Comparison of ENCODE assay signal across 25 mouse cellular contexts in genomic region chr16:23721745-23722144, GRCm38 (mm10).
DNase-seq lines count a peak whose midpoint lies in the region; ATAC-seq and TF ChIP-seq lines count a peak whose summit lies in the region.
"Had no signal": no experiment of that assay in that cellular context is flagged by ENCODE, and none has a peak within 500 bp of the region (broad histone marks: within the 10 kb centered on the region; RNA-seq: fewer than 3 reads in every experiment).

No protein-coding gene starts in this region.

- H3K9me3 ChIP-seq in forebrain, postnatal 0 days (ENCODE audit: low read length): no peaks in the 10 kb centered on the region
- 0 out of 2 replicates have a peak, but pooled peaks cover 5% of the 10 kb centered on the region for H3K9me3 ChIP-seq in forebrain, embryonic 13.5 days (replicated peaks)
- no peaks in the 10 kb centered on the region; the same call in 1 of the 2 replicates for H3K9me3 ChIP-seq in lung, embryonic 14.5 days (ENCODE audit: low read depth, low read length)
- H3K9me3 ChIP-seq: embryonic facial prominence, embryonic 12.5 days; embryonic facial prominence, embryonic 15.5 days; heart, embryonic 12.5 days; heart, embryonic 15.5 days; hindbrain, embryonic 10.5 days; hindbrain, embryonic 13.5 days; intestine, embryonic 15.5 days had no signal

- H3K4me3 ChIP-seq in forebrain, postnatal 0 days (ENCODE audit: low read depth, low read length): no peak overlapping the region
- H3K4me3 ChIP-seq in forebrain, embryonic 13.5 days: no peak overlapping the region
- no peak overlapping the region for H3K4me3 ChIP-seq in lung, embryonic 14.5 days (ENCODE audit: low read depth, low read length)
- H3K4me3 ChIP-seq: embryonic facial prominence, embryonic 12.5 days; embryonic facial prominence, embryonic 15.5 days; heart, embryonic 12.5 days; heart, embryonic 15.5 days; hindbrain, embryonic 10.5 days; hindbrain, embryonic 13.5 days; intestine, embryonic 15.5 days had no signal

- no peak for TF ChIP-seq CTCF in forebrain, postnatal 0 days (IDR thresholded peaks at IDR 0.05; ENCODE audit: low read depth)
- no peak for TF ChIP-seq CTCF in lung, embryonic 14.5 days (IDR thresholded peaks at IDR 0.05; ENCODE audit: low read depth)
- TF ChIP-seq CTCF in brain, embryonic 14.5 days (IDR thresholded peaks at IDR 0.05; ENCODE audit: borderline replicate concordance, extremely low read depth, insufficient read depth, insufficient read length): no peak

- no peaks in the 10 kb centered on the region for H3K36me3 ChIP-seq in forebrain, postnatal 0 days (ENCODE audit: insufficient read depth)
- H3K36me3 ChIP-seq in forebrain, embryonic 13.5 days (ENCODE audit: poor library complexity, severe bottlenecking): no peaks in the 10 kb centered on the region
- H3K36me3 ChIP-seq in lung, embryonic 14.5 days (ENCODE audit: insufficient read depth): no peaks in the 10 kb centered on the region
- H3K36me3 ChIP-seq: embryonic facial prominence, embryonic 12.5 days; embryonic facial prominence, embryonic 15.5 days; heart, embryonic 12.5 days; heart, embryonic 15.5 days; hindbrain, embryonic 10.5 days; hindbrain, embryonic 13.5 days; intestine, embryonic 15.5 days had no signal

- no peaks in the 10 kb centered on the region for H3K4me1 ChIP-seq in forebrain, postnatal 0 days (ENCODE audit: insufficient read depth)
- H3K4me1 ChIP-seq in forebrain, embryonic 13.5 days: no peaks in the 10 kb centered on the region
- H3K4me1 ChIP-seq in lung, embryonic 14.5 days (ENCODE audit: insufficient read depth): no peaks in the 10 kb centered on the region
- H3K4me1 ChIP-seq: embryonic facial prominence, embryonic 12.5 days; embryonic facial prominence, embryonic 15.5 days; heart, embryonic 12.5 days; heart, embryonic 15.5 days; hindbrain, embryonic 10.5 days; hindbrain, embryonic 13.5 days; intestine, embryonic 15.5 days had no signal

- H3K27me3 ChIP-seq in forebrain, postnatal 0 days (ENCODE audit: insufficient read depth, low read length): no peaks in the 10 kb centered on the region; the same call in 1 of the 2 replicates
- no peaks in the 10 kb centered on the region for H3K27me3 ChIP-seq in forebrain, embryonic 13.5 days
- H3K27me3 ChIP-seq in lung, embryonic 14.5 days (ENCODE audit: insufficient read depth, low read length): no peaks in the 10 kb centered on the region
- H3K27me3 ChIP-seq: embryonic facial prominence, embryonic 12.5 days; embryonic facial prominence, embryonic 15.5 days; heart, embryonic 12.5 days; heart, embryonic 15.5 days; hindbrain, embryonic 13.5 days; intestine, embryonic 15.5 days had no signal

- no peak overlapping the region for H3K4me2 ChIP-seq in forebrain, postnatal 0 days (ENCODE audit: low read depth)
- H3K4me2 ChIP-seq in forebrain, embryonic 13.5 days: no peak overlapping the region
- no peak overlapping the region for H3K4me2 ChIP-seq in lung, embryonic 14.5 days
- H3K4me2 ChIP-seq: embryonic facial prominence, embryonic 12.5 days; embryonic facial prominence, embryonic 15.5 days; heart, embryonic 12.5 days; heart, embryonic 15.5 days; hindbrain, embryonic 13.5 days; intestine, embryonic 15.5 days had no signal

- no peak for TF ChIP-seq POLR2A in brain, embryonic 14.5 days (IDR thresholded peaks at IDR 0.05; ENCODE audit: borderline replicate concordance, extremely low read depth, insufficient read depth, insufficient read length, poor library complexity, severe bottlenecking)

- H3K9ac ChIP-seq in forebrain, postnatal 0 days: no peak overlapping the region
- no peak overlapping the region for H3K9ac ChIP-seq in forebrain, embryonic 13.5 days
- H3K9ac ChIP-seq in lung, embryonic 14.5 days: no peak overlapping the region
- H3K9ac ChIP-seq: embryonic facial prominence, embryonic 12.5 days; embryonic facial prominence, embryonic 15.5 days; heart, embryonic 12.5 days; heart, embryonic 15.5 days; hindbrain, embryonic 13.5 days; intestine, embryonic 15.5 days had no signal

- peak; percentile 34; the same call in 1 of the 2 replicates for ATAC-seq in forebrain, postnatal 0 days
- no peak; the same call in 1 of the 2 replicates for ATAC-seq in forebrain, embryonic 13.5 days
- ATAC-seq in lung, embryonic 14.5 days (ENCODE audit: insufficient read depth): peak; percentile 41; the same call in 1 of the 2 replicates
- ATAC-seq in erythroid progenitor cell, adult 5-6 weeks (replicated peaks; ENCODE audit: low FRiP score, poor library complexity, severe bottlenecking): no peak
- no peak for ATAC-seq in activated CD4-positive, CD25-positive, alpha-beta regulatory T cell, adult 4 months
- ATAC-seq: hindbrain, embryonic 16.5 days; intestine, embryonic 15.5 days had no signal

- no peak overlapping the region for H3K27ac ChIP-seq in forebrain, postnatal 0 days (ENCODE audit: low read depth, low read length)
- no peak overlapping the region for H3K27ac ChIP-seq in forebrain, embryonic 13.5 days
- no peak overlapping the region for H3K27ac ChIP-seq in lung, embryonic 14.5 days (ENCODE audit: low read depth)
- H3K27ac ChIP-seq: embryonic facial prominence, embryonic 12.5 days; embryonic facial prominence, embryonic 15.5 days; heart, embryonic 15.5 days; hindbrain, embryonic 10.5 days; hindbrain, embryonic 13.5 days; intestine, embryonic 15.5 days had no signal

- DNase-seq in forebrain, postnatal 0 days: peak; percentile 48
- DNase-seq in lung, embryonic 14.5 days: peak; percentile 82
- no peak for DNase-seq in lung, postnatal 25 days (ENCODE audit: low spot score)
- DNase-seq in brain, adult 2 months (ENCODE audit: low read depth, low spot score): peak; percentile 16
- DNase-seq in brain, embryonic 14.5 days (ENCODE audit: low read depth): peak; percentile 23
- DNase-seq: adrenal gland, postnatal 14 days; cerebellum, adult 11 months; cerebellum, adult 2 months; cerebellum, adult 9-11 months; cerebellum, postnatal 25 days; gastrocnemius, postnatal 25 days; heart, adult 18-20 months; heart, postnatal 10 days; heart, postnatal 36 days had no signal

Comparison
In these comparisons a context has a peak if more than half of its experiments do, and no peak if none do; other contexts are left out.
1. ATAC-seq: peak in forebrain, postnatal 0 days (single experiment) and lung, embryonic 14.5 days (single experiment); none in forebrain, embryonic 13.5 days (single experiment), erythroid progenitor cell, adult 5-6 weeks (single experiment) and activated CD4-positive, CD25-positive, alpha-beta regulatory T cell, adult 4 months (single experiment).